Mouse (Mus musculus): ENCODE measurements around the gene Nip7.

GRCm38 (mm10) chr8:107040632-107041031, 16.0 kb upstream of the Nip7 start:
- no peak for TF ChIP-seq POLR2A (IDR thresholded peaks at IDR 0.05; ENCODE audit: borderline replicate concordance, extremely low read depth, low read depth, low read length)
- no peak for TF ChIP-seq CTCF (IDR thresholded peaks at IDR 0.05; ENCODE audit: insufficient read depth, low read length)
